Mouse (Mus musculus): ENCODE measurements around the gene Vps4b. TPM values are rescaled to one million over a fixed set of nuclear protein-coding genes. Genes with fewer than 3 reads are reported as not detected.

Vps4b gene
- polyA plus RNA-seq, 1 experiment: 19.0 TPM

- Histone ChIP-seq H3K4me1 (ENCODE audit: control insufficient read depth, insufficient read depth, low read length) (peaks cover 3% of the 10 kb centered on the region; the same call in 1 of the 2 replicates), H3K27ac (ENCODE audit: control insufficient read depth, insufficient read depth, low read depth, low read length, poor library complexity) (no peak overlapping the region), H3K4me3 (replicated peaks; ENCODE audit: control insufficient read depth, low read depth, low read length) (no peak overlapping the region)
- WGBS: 84% methylated on average over 3 of the region's 3 CpGs
- TF ChIP-seq POLR2A (IDR thresholded peaks at IDR 0.05; ENCODE audit: borderline replicate concordance, control insufficient read depth, low read depth, low read length): no peak
- TF ChIP-seq CTCF (IDR thresholded peaks at IDR 0.05; ENCODE audit: control insufficient read depth, insufficient read depth, low read length): no peak
These were observed 35.8 kb downstream of the Vps4b start for GRCm38 (mm10) chr1:106760750-106761149.

- peaks cover 3% of the 10 kb centered on the region; the same call in 1 of the 2 replicates for H3K4me1 ChIP-seq (ENCODE audit: control insufficient read depth, insufficient read depth, low read length)
- WGBS: under 1% methylated on average over 50 of the region's 51 CpGs
- peak within 1 kb of the TSS; percentile 92 for H3K4me3 ChIP-seq (replicated peaks; ENCODE audit: control insufficient read depth, low read depth, low read length)
- peak within 1 kb of the TSS; percentile 82 for H3K27ac ChIP-seq (ENCODE audit: control insufficient read depth, insufficient read depth, low read depth, low read length, poor library complexity)
- TF ChIP-seq CTCF (IDR thresholded peaks at IDR 0.05; ENCODE audit: control insufficient read depth, insufficient read depth, low read length): no peak
- peak; percentile 93 for TF ChIP-seq POLR2A (IDR thresholded peaks at IDR 0.05; ENCODE audit: borderline replicate concordance, control insufficient read depth, low read depth, low read length)
These were observed 36.7 kb downstream of the Vps4b start, which contains the start of gene Kdsr for GRCm38 (mm10) chr1:106759572-106760435. Gene Kdsr (minus strand): TSS chr1:106759727.

GRCm38 (mm10) chr1:106758734-106759571 lies 37.6 kb downstream of the Vps4b start:
- H3K4me1 ChIP-seq (ENCODE audit: control insufficient read depth, insufficient read depth, low read length): peaks cover 3% of the 10 kb centered on the region; the same call in 1 of the 2 replicates
- TF ChIP-seq CTCF (IDR thresholded peaks at IDR 0.05; ENCODE audit: control insufficient read depth, insufficient read depth, low read length) (no peak), POLR2A (IDR thresholded peaks at IDR 0.05; ENCODE audit: borderline replicate concordance, control insufficient read depth, low read depth, low read length) (no peak)
- under 1% methylated on average over 34 of the region's 34 CpGs for WGBS
- H3K4me3 ChIP-seq (replicated peaks; ENCODE audit: control insufficient read depth, low read depth, low read length): peak overlapping the region; percentile 92
- peak overlapping the region; percentile 82 for H3K27ac ChIP-seq (ENCODE audit: control insufficient read depth, insufficient read depth, low read depth, low read length, poor library complexity)

GRCm38 (mm10) chr1:106756633-106757032 lies 39.9 kb downstream of the Vps4b start:
- H3K4me1 ChIP-seq (ENCODE audit: control insufficient read depth, insufficient read depth, low read length): peaks cover 3% of the 10 kb centered on the region; the same call in 1 of the 2 replicates
- H3K27ac ChIP-seq (ENCODE audit: control insufficient read depth, insufficient read depth, low read depth, low read length, poor library complexity): no peak overlapping the region
- WGBS: 62% methylated on average over 4 of the region's 4 CpGs
- H3K4me3 ChIP-seq (replicated peaks; ENCODE audit: control insufficient read depth, low read depth, low read length): no peak overlapping the region
- TF ChIP-seq CTCF (IDR thresholded peaks at IDR 0.05; ENCODE audit: control insufficient read depth, insufficient read depth, low read length) (no peak), POLR2A (IDR thresholded peaks at IDR 0.05; ENCODE audit: borderline replicate concordance, control insufficient read depth, low read depth, low read length) (no peak)

GRCm38 (mm10) chr1:106752013-106752412 lies 44.5 kb downstream of the Vps4b start:
- no peak overlapping the region for H3K27ac ChIP-seq (ENCODE audit: control insufficient read depth, insufficient read depth, low read depth, low read length, poor library complexity)
- no peak overlapping the region for H3K4me3 ChIP-seq (replicated peaks; ENCODE audit: control insufficient read depth, low read depth, low read length)
- 72% methylated on average over 5 of the region's 5 CpGs for WGBS
- TF ChIP-seq POLR2A (IDR thresholded peaks at IDR 0.05; ENCODE audit: borderline replicate concordance, control insufficient read depth, low read depth, low read length): no peak
- TF ChIP-seq CTCF (IDR thresholded peaks at IDR 0.05; ENCODE audit: control insufficient read depth, insufficient read depth, low read length): no peak
- no peaks in the 10 kb centered on the region; the same call in 1 of the 2 replicates for H3K4me1 ChIP-seq (ENCODE audit: control insufficient read depth, insufficient read depth, low read length)

- H3K4me3 ChIP-seq (replicated peaks; ENCODE audit: control insufficient read depth, low read depth, low read length): no peak overlapping the region
- H3K4me1 ChIP-seq (ENCODE audit: control insufficient read depth, insufficient read depth, low read length): no peaks in the 10 kb centered on the region; the same call in 1 of the 2 replicates
- no peak overlapping the region for H3K27ac ChIP-seq (ENCODE audit: control insufficient read depth, insufficient read depth, low read depth, low read length, poor library complexity)
- WGBS: 86% methylated on average over 1 of the region's 1 CpGs
- no peak for TF ChIP-seq CTCF (IDR thresholded peaks at IDR 0.05; ENCODE audit: control insufficient read depth, insufficient read depth, low read length)
- no peak for TF ChIP-seq POLR2A (IDR thresholded peaks at IDR 0.05; ENCODE audit: borderline replicate concordance, control insufficient read depth, low read depth, low read length)
These were observed 45.9 kb downstream of the Vps4b start for GRCm38 (mm10) chr1:106750656-106751055.

- WGBS: 60% methylated on average over 6 of the region's 6 CpGs
- TF ChIP-seq POLR2A (IDR thresholded peaks at IDR 0.05; ENCODE audit: borderline replicate concordance, control insufficient read depth, low read depth, low read length): no peak
- TF ChIP-seq CTCF (IDR thresholded peaks at IDR 0.05; ENCODE audit: control insufficient read depth, insufficient read depth, low read length): no peak
These were observed 47.8 kb downstream of the Vps4b start for GRCm38 (mm10) chr1:106748555-106749315.

More at GRCm38 (mm10) chr1:106748555-106749315, 47.8 kb downstream of the Vps4b start:
- H3K27ac ChIP-seq (ENCODE audit: control insufficient read depth, insufficient read depth, low read depth, low read length, poor library complexity): no peak overlapping the region
- H3K4me3 ChIP-seq (replicated peaks; ENCODE audit: control insufficient read depth, low read depth, low read length): no peak overlapping the region
- no peaks in the 10 kb centered on the region; the same call in 1 of the 2 replicates for H3K4me1 ChIP-seq (ENCODE audit: control insufficient read depth, insufficient read depth, low read length)
